Mouse (Mus musculus): ENCODE data around the gene Chit1. TPM values are rescaled to one million over a fixed set of nuclear protein-coding genes. Genes with fewer than 3 reads are reported as not detected.
A peak's percentile ranks its signal among the peaks of the same experiment; 100 is the strongest.

Gene Chit1
- total RNA-seq, 4 experiments from 2014 or later = not detected

DNA sequence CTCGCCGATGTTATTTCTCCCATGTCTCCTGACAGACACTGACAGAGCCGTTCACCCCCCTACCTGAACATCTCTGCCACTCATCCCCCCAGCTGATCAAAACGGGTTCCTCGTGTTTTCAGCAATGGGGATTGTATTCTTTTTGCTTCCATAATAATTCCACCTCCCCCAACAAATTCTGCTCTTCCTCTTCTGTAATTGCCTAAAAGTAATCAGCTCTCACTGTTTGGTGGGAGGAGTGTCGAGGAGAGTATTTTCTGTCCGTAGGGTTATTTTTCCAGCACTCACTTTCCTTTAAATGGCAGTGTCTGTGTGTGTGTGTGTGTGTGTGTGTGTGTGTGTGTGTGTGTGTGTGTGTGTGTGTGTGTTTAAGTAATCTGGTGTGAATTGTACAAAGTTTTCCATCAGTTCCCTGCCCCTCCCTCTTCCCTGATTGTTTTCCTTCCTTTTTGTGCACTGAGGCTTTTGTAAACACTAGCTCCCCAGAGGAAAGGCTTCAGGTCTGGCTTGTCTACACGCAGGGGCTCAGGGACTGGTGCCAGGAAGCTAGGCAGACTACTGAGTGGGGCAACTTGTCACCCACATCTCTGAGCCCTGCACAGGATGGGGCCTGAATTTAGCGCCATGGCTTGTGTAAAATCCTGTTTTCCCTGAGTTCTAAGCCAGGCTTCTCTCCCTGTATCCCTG lies 31.4 kb upstream of the Chit1 start:
- DNase-seq (ENCODE audit: low spot score in 2 of 2) = no peak

DNA sequence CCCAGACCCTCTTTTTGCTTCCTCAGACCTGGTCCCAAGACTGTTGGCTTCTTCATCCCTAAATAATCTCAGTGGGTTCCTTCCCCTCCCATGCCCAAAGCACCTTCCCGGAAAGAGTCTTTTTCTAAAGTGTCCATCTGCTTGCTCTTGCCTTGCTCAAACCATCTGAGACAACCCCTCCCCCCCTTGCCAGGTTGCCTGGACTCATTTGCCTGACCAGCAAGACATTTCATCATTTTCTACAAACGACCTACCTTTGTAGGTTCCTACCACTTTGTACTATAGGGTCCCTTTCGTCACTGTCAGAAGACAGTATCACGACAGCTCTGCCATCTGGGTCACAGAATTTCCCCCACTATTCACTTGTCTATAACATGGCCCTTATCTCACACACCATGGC lies 30.6 kb upstream of the Chit1 start:
- no peak for DNase-seq (ENCODE audit: low spot score in 2 of 2)

DNA sequence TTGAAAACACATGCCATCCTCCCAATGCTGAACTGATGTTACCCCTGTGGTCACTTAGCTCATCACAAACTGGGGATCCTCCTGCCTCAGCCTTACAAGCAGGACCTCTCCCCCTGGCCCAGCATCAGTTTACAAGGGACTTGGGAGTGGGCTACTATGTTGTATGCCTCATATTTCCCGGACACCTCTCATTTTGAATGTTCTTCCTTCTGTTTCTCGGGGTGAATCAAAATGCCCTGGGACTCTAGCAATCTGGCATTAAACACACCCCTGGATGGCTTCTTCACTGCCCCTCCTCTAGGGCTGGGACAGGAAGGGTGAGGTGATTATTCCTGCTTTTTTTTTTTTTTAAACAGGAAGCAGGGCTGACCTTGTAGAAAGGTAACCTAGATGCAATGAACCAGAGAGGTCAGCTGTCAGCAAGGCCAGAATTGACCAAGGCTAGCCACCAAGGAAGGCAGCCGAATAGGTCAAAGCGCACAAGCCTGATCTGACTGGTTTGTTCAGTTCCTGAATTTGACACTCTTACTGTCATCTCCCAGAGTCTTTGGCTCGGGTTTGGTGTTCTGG lies 30.1 kb upstream of the Chit1 start:
- no peak for DNase-seq (ENCODE audit: low spot score in 2 of 2)

DNA sequence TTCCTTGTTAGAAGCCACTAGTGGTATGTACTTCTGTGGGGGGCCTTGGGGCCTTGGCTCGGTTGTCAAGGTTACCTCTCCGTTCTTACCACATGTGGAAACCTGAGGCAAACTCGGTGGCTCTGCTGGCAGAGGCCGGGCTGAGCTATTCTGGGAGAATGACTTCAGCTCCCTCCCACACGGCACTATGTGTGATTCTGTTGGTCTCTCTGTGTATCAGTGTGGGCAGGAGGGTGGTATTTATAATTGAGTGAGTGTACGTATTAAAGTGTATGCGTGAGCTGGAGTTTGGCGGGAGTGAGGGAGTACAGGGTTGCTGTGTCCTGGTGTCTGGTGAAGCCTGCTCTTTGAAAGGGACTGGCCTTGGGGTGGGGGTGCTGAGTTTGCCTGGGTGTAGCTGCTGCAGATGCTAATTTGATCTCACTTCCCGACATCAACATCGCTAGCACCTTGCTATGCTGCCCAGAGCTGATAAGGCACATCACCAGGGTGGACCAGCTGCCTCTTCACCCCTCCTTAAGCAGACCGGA lies 28.0 kb upstream of the Chit1 start:
- peak in 1 of 2 experiments; percentile 78 for DNase-seq (ENCODE audit: low spot score in 2 of 2)

DNA sequence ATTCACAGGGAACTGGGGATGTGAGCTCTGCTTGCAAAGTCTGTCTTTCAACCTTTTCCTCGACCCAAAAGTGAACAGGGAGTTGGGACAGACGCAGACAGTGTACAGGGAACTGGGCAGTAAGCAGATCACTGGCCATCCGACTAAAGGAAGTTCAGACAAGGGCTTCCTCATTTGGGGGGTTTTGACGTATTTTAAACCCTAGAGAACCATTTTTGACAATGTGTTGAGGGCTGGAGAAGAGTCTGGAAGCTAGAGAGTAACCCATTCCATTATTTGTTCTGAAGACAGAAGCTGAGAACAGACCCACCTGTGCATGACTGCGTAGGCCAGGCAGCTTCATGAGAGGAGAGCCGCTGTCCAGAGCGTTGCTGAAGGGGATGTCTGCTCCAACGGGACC lies 27.4 kb upstream of the Chit1 start:
- no peak for DNase-seq (ENCODE audit: low spot score in 2 of 2)

DNA sequence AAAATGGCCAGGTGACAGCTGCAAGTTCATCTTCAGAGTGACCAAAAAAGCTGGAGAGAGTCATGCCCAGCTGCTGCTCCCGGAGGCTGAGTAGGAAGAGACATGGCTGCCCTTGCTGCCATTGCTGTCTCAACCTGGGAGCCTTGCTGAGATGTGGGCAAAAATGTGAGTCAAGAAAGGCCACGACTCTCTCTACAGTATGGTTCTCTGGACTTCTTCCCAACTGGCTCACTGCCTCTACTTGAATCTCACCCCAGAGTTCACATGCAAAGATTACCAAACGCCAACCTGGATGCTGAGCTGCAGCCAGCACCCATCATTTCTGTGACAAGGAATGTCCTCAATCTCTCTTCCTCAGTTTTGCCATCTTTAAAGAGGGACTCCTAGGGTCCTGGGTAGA lies 26.9 kb upstream of the Chit1 start:
- no peak for DNase-seq (ENCODE audit: low spot score in 2 of 2)

DNA sequence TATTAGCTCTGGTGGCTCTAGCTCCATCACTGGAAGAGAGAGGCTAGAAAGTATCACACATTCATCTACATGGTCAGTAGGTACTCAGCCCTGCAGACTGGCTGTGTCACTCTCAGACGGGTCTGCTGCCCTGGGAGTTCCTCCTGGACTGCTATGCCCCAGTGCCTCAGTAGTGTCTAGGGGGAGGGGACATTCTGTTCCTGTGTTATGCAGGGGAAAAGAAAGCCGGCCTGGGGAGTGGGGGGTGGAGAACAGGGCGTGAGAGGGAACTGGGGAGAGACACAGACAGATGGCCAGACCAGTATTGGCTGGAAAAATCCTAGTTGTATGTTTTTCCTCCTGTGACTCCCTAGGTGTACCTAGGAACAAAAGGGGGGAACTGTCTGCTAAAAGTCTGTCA lies 25.0 kb upstream of the Chit1 start:
- no peak for DNase-seq (ENCODE audit: low spot score in 2 of 2)

DNA sequence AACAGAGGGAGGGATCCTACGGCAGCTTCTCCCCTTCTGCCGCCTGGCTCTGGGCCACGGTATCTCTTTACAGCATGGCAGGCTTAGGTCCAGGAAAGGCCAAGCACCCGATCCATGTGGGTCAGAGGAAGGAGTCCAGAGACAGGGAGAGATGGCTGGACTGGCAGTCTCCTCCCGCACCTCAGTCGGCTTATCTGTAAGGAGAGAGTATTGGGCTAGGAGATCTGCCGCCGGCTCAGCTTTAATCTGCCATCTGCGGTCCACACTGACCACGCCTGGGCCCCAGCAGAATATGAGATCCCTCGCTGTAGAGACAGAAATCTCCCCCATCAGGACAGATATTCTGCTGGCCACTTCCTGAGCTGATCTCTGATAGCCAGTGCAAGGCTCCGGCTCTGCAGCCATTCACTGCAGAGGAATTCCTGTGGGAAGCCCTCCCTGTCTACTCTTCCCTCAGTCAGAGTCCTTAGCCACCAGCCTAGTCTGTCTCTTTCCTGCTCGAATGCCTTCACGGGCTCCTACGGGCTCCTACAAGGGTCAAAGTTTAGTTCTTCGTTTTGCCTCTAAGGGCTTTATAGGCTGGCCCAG lies 24.1 kb upstream of the Chit1 start:
- peak in 1 of 2 experiments; percentile 83 for DNase-seq (ENCODE audit: low spot score in 2 of 2)

DNA sequence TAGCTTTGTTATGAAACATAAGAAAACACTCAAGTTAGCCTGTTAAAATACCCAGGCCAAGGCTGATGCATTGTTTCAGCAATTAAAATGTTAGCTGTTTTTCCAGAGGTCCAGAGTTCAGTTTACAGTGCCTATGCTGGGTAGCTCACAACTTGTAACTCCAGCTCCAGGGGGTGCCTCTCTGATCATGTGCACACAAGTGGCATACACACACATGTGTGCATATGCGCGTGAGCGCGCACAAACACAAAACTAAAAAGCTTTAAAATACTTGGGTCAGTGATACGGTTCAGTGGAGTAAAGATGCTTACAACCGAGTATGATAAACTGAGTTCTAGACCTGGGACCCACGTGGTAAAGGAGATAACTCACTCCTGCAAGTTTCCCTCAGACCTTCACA lies 22.0 kb upstream of the Chit1 start:
- DNase-seq (ENCODE audit: low spot score in 2 of 2) = no peak

DNA sequence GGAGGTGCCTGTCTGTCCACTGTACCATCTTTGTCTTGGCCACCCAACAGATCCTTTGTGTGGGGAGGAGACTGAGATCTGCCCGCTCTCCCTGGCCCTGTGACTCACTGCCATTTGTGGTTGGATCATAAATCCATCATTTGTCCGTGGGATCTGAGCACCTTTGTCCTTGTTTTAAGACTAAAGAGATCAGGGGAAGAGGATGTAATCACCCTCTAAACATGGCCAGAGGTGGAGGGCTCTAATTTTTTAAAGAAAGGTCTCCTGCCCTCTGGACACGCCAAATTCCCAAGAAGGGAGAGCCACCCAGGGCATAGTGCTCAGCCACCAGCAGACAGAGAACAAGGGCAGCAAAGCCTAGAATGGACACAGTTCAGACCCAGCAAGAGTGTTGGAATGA lies 19.2 kb upstream of the Chit1 start:
- no peak for DNase-seq (ENCODE audit: low spot score in 2 of 2)

DNA sequence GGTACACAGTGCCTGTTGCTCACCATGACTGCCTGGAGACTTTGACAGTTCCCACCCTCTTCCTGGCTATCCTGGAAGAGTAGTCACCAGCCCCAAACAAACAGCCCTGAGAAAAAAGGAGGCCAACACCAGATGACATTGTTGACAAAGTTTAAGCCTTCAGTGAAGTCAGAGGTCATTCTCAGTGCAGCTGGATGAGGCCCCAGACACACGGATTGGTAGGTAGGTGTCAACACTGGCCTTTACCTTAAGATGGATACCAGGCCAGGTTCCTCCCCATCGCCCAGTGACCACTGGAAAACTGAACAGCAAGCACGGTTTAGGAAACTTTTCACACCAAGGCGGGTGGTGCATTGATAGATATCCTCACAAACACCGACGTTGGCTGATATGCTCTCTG lies 18.7 kb upstream of the Chit1 start:
- DNase-seq (ENCODE audit: low spot score in 2 of 2) = no peak

DNA sequence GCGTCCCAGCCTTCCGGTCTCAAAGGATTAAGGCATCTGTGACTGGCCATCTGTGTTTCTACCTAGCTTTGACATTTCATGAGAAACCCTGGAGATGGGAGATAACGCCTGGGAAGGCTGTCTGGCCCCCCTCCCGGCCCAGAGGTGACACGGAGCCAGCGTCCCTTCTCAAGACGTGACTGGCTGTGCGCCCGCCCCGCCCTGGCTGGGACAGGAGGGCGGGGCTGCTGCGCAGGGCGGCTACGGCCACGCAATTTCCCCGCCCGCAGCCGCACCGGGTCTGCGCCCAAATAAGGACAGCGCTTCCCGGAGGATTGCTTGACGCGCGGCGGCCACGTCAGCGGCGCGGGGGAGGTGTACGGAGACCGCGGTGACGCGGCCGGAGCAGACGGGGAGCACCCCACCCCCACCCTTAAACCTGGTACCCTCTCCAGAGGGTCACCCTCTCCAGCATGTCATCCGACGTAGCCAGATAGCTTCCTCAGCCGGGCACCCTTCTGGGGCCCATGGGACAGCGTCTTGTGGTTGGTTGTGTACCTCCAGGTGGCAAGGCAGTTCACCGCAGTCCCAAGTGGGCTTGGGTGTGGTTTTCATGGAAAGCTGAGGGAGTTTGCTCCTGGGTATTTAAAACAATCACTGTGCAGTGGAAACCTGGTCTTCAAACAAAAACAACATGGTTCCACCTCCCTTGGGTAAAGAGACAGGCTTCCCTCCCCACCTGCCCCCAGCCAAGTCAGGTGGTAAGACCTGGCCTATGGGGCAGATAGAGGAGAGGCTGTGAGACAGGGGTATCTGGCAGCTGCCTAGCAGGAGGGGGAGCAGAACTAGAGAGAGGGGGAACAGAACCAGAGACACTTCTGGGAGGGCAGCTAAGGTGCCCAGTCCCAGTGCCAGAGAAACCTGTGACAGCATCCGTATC lies 17.9 kb upstream of the Chit1 start:
- peak; percentile 94 to 97 for DNase-seq (ENCODE audit: low spot score in 2 of 2)

DNA sequence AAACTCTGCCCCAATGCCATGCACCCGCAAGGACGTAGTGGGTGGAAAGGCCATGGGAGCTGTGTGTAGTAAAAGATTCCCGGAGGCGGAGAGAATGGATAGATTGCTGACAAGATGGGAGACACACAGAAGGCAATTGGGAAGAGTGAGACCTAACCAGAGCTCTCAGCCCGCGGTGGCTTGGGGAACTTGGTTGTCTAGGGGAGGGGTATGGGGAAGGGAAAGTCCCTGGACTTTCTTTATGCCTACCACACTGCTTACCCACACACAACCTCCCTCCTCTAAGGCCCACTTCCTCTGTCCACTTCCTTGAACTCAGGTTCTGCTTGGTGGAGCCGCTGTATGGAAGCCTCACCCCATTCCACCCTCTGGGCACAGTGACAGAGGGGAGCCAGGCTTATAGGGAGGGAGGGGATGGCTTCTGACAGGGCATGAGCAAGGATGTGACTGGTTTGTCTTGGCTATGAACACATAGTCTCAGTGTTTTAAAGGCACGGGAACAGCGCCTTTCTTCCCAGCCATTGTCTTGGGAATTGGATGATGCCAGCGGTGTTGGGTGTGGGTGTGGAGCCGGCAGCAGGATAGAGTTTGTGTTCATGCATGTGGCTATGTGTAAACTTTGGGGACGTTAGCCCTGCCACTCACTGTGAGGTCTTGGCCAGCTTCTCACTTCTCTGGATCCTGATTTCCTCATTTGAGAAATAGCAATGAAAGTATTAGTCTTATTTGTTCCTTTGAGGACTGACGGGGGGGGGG lies 17.1 kb upstream of the Chit1 start:
- no peak for DNase-seq (ENCODE audit: low spot score in 2 of 2)

DNA sequence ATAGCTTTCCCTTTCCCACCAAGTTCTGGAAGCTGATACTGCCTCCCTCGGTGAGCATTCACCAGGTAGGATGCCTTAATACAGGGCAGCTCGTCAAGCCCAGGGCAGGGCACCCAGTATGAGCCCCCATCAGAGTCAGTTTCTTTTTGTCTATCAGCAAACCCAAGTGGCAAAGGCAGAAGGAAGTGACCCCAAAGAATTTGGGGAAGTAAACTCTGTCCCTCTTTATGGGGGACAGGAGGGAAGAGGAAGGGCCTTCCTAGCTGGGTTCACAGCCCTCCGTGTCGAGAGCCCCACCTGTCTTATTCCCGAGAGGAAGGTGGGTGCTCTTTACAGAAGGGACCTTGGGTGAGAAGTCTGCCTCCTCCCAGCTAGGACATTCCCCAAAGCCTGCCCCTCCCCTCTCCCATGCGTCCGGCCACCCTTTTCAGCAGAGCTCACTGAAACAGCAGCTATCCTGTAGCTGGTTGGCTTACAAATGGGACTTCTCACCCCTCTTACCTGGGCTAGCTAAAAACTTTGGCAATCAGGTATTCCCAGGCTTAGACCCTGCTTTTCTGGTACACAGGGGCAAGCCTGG lies 15.9 kb upstream of the Chit1 start:
- DNase-seq (ENCODE audit: low spot score in 2 of 2) = no peak

DNA sequence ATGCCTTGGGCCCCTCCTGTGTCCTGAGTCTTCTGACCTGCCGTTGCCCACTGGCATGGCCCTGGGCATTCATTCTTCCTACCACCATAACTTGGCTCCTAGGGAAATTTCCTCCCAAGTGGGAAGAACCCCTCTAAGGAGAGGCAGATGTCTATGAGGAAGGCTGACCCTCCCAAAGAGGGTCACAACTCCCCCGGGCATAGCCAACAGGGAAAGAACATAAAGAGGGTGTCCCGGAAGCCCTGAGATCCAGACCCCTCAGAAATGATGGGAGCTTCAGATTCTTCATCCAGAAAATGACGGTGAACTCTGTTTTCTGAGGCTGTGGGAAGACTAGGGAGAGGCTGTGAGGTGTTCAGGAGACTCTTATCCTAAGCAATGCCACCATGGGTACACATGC lies 15.3 kb upstream of the Chit1 start:
- DNase-seq (ENCODE audit: low spot score in 2 of 2) = no peak

DNA sequence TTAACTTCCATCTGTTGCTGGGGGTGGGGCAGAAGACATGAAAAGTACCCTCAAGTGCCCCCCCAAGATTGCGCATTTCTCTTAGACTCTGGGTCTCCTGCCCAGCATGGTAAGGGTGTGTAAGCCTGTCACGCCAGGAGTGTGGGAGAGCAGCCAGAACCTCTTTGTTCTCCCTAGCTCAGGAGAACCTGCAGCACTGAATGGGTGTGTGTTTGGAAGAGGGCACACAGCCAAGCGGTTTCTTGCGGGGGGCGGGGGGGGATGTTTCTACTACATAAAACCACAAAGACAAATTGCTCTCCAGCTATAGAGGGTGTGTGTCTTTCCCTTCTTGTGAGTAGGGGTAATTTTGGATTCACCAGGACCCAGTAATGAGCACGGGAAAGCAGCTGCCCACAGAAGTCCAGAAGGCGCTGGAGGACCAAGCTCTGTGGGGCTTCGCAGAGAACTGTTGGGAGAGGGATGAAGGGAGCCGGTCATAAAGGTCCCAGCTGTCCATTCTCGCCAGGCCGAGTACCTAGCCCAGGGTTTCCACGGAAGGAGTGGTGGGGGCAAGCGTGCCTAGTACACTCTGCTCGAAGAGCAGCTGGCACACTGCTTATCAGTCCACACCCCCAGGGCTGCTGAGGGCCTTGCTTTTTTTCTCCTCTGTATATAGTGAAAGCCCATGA lies 14.6 kb upstream of the Chit1 start:
- DNase-seq (ENCODE audit: low spot score in 2 of 2) = no peak

DNA sequence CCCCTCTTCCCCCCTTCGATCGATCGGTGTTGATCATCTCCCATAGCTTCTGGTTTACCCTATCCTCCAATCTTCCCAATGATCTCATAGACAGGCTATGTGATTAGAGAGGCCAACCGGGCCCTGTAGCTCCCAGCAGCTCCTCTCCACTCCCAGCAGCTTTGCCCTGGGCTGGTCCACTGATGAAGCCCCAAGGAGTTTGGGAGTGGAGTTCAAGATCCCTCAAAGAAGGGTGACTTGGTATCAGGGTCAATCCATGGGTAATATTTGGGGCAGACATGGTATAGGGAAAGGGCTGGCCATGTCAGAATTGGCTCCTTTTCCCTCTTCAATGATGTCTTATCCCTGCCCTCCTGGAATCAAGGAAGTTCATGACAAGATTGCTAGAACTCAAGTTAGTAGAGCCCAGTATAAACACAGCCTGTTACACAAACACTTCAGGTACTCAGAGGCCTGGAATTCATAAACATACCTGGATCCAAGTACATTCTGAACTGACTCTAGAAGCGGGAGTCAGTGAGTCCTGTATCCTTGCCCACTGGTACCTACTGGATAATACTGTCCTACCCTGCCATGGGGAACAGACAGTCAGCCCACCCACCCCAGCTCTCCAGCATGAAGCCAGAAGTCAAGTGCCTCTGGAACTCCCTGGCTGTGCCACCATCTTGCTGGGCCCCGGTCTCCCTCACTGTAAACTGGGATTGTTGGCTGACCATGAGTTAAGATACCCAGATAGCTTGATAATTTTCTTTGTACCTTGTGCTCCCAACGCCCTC lies 13.8 kb upstream of the Chit1 start:
- DNase-seq (ENCODE audit: low spot score in 2 of 2) = no peak

DNA sequence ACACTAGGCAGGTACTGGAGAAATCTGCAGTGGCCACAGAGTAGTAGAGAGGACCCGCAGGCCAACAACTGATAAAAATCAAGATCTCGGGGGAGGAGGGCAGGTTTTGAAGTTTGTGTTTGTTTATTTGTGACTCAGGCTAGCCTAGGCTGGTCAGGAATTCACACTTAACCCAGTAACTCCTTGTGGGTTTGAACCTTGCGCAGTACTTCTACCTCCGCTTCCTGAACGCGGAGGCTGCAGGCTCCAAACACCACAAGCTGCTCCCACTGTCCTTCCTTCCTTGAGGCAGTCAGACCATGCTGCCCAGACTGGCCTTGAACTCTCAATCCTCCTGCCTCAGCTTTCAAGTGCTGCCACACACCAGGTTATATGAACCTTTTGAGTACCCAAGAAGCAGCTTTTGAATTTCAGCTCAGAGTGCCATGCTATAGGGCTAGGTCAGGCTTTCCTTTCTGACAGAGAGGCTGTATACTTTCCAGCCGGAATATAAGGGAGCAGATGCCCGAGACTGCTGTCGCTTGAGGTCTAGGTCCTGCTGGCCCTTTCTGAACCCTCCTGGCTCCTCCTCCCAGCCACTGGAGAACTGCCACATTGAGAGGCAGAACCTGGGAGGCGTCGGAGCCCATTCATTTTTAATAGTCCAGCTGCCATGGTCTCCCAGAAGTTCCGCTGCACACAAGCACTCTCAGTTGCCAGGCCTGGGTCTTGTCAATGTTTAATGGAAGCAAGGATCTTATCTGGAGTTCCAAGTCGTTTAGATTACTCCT lies 12.9 kb upstream of the Chit1 start:
- DNase-seq (ENCODE audit: low spot score in 2 of 2) = peak; percentile 66 to 73

All from gastrocnemius, adult 8-10 months (tissue).